Mouse (Mus musculus): ENCODE results near the gene Ptdss2. TPM values are rescaled to one million over a fixed set of nuclear protein-coding genes. Genes with fewer than 3 reads are reported as not detected.

Gene Ptdss2
- polyA plus RNA-seq, 1 experiment from 2014 or later = 64.9 TPM

- Histone ChIP-seq H3K9ac (no peak overlapping the region), H3K9me3 (no peaks in the 10 kb centered on the region), H3K4me3 (replicated peaks) (no peak overlapping the region), H3K27ac (no peak overlapping the region), H3K27me3 (peaks cover 76% of the 10 kb centered on the region), H3K36me3 (replicated peaks) (no peaks in the 10 kb centered on the region), H3K4me2 (no peak overlapping the region), H3K4me1 (peaks cover 20% of the 10 kb centered on the region)
- no peak for ATAC-seq (ENCODE audit: low FRiP score)
- WGBS = 40% methylated on average over 6 of the region's 6 CpGs
Observed at GRCm38 (mm10) chr7:141096649-141097056, 25.5 kb upstream of the Ptdss2 start.

- Histone ChIP-seq H3K4me1 (peaks cover 17% of the 10 kb centered on the region), H3K4me3 (replicated peaks) (no peak overlapping the region), H3K27ac (no peak overlapping the region), H3K9me3 (no peaks in the 10 kb centered on the region), H3K9ac (no peak overlapping the region), H3K4me2 (no peak overlapping the region), H3K27me3 (peaks cover 76% of the 10 kb centered on the region), H3K36me3 (replicated peaks) (no peaks in the 10 kb centered on the region)
- 88% methylated on average over 5 of the region's 5 CpGs for WGBS
- ATAC-seq (ENCODE audit: low FRiP score) = no peak
Observed at GRCm38 (mm10) chr7:141097177-141097576, 25.0 kb upstream of the Ptdss2 start.

GRCm38 (mm10) chr7:141099911-141100691 lies 22.1 kb upstream of the Ptdss2 start, which contains the start of gene Sigirr:
Sigirr (minus strand) TSS chr7:141100572.
- H3K4me1 ChIP-seq = peaks cover 11% of the 10 kb centered on the region
- H3K27me3 ChIP-seq = peaks cover 71% of the 10 kb centered on the region
- no peak within 1 kb of the TSS for H3K27ac ChIP-seq
- H3K9me3 ChIP-seq = no peaks in the 10 kb centered on the region
- H3K4me3 ChIP-seq (replicated peaks) = peak within 1 kb of the TSS; percentile 39
- WGBS = 1% methylated on average over 56 of the region's 56 CpGs
- ATAC-seq (ENCODE audit: low FRiP score) = no peak
- H3K9ac ChIP-seq = peak within 1 kb of the TSS; percentile 40; the same call in 1 of the 2 replicates
- peak within 1 kb of the TSS; percentile 64 for H3K4me2 ChIP-seq
- H3K36me3 ChIP-seq (replicated peaks) = no peaks in the 10 kb centered on the region

GRCm38 (mm10) chr7:141103161-141103560 lies 19.0 kb upstream of the Ptdss2 start:
- WGBS = 81% methylated on average over 3 of the region's 3 CpGs
- Histone ChIP-seq H3K27me3 (peaks cover 62% of the 10 kb centered on the region), H3K4me3 (replicated peaks) (no peak overlapping the region)

GRCm38 (mm10) chr7:141115874-141116273 lies 6.3 kb upstream of the Ptdss2 start:
- H3K27ac ChIP-seq = no peak overlapping the region
- H3K4me1 ChIP-seq = no peaks in the 10 kb centered on the region
- H3K9me3 ChIP-seq = no peaks in the 10 kb centered on the region
- H3K9ac ChIP-seq = no peak overlapping the region
- no peaks in the 10 kb centered on the region for H3K36me3 ChIP-seq (replicated peaks)
- no peak for ATAC-seq (ENCODE audit: low FRiP score)
- no peak overlapping the region for H3K4me3 ChIP-seq (replicated peaks)
- H3K4me2 ChIP-seq = no peak overlapping the region
- H3K27me3 ChIP-seq = peaks cover 18% of the 10 kb centered on the region
- 92% methylated on average over 9 of the region's 9 CpGs for WGBS

More at GRCm38 (mm10) chr7:141103161-141103560, 19.0 kb upstream of the Ptdss2 start:
- H3K4me1 ChIP-seq = peaks cover 11% of the 10 kb centered on the region
- H3K4me2 ChIP-seq = no peak overlapping the region
- no peak overlapping the region for H3K27ac ChIP-seq
- H3K36me3 ChIP-seq (replicated peaks) = no peaks in the 10 kb centered on the region
- H3K9ac ChIP-seq = no peak overlapping the region
- ATAC-seq (ENCODE audit: low FRiP score) = no peak
- no peaks in the 10 kb centered on the region for H3K9me3 ChIP-seq

- H3K36me3 ChIP-seq (replicated peaks) = no peaks in the 10 kb centered on the region
- H3K27ac ChIP-seq = no peak within 1 kb of the TSS
- no peak within 1 kb of the TSS for H3K9ac ChIP-seq
- H3K9me3 ChIP-seq = no peaks in the 10 kb centered on the region
- H3K4me3 ChIP-seq (replicated peaks) = no peak within 1 kb of the TSS
- H3K4me2 ChIP-seq = no peak within 1 kb of the TSS; the same call in none of the 2 replicates
- peaks cover 18% of the 10 kb centered on the region for H3K27me3 ChIP-seq
- 15% methylated on average over 9 of the region's 9 CpGs for WGBS
- no peaks in the 10 kb centered on the region for H3K4me1 ChIP-seq
- no peak for ATAC-seq (ENCODE audit: low FRiP score)
Observed at GRCm38 (mm10) chr7:141117636-141118035, 4.5 kb upstream of the Ptdss2 start, which contains the start of gene Ano9. Ano9 (minus strand) TSS chr7:141117806.

- no peak overlapping the region for H3K9ac ChIP-seq
- no peak overlapping the region for H3K4me2 ChIP-seq
- no peaks in the 10 kb centered on the region for H3K9me3 ChIP-seq
- no peaks in the 10 kb centered on the region for H3K36me3 ChIP-seq (replicated peaks)
- H3K4me1 ChIP-seq = peaks cover 7% of the 10 kb centered on the region; the same call in 1 of the 2 replicates
- WGBS = 78% methylated on average over 3 of the region's 3 CpGs
- H3K27me3 ChIP-seq = peaks cover 15% of the 10 kb centered on the region
- no peak for ATAC-seq (ENCODE audit: low FRiP score)
- no peak overlapping the region for H3K27ac ChIP-seq
- H3K4me3 ChIP-seq (replicated peaks) = no peak overlapping the region
Observed at GRCm38 (mm10) chr7:141119487-141119886, 2.7 kb upstream of the Ptdss2 start.

- H3K36me3 ChIP-seq (replicated peaks) = no peaks in the 10 kb centered on the region
- H3K9me3 ChIP-seq = no peaks in the 10 kb centered on the region
- WGBS = 89% methylated on average over 3 of the region's 3 CpGs
- H3K4me3 ChIP-seq (replicated peaks) = no peak overlapping the region
- H3K9ac ChIP-seq = no peak overlapping the region
- H3K27ac ChIP-seq = no peak overlapping the region
- no peak overlapping the region for H3K4me2 ChIP-seq
- H3K27me3 ChIP-seq = peaks cover 15% of the 10 kb centered on the region
- peaks cover 7% of the 10 kb centered on the region; the same call in 1 of the 2 replicates for H3K4me1 ChIP-seq
- ATAC-seq (ENCODE audit: low FRiP score) = no peak
Observed at GRCm38 (mm10) chr7:141120605-141121004, 1.6 kb upstream of the Ptdss2 start.

- no peaks in the 10 kb centered on the region for H3K36me3 ChIP-seq (replicated peaks)
- H3K4me3 ChIP-seq (replicated peaks) = no peak overlapping the region
- WGBS = 78% methylated on average over 5 of the region's 5 CpGs
- H3K27me3 ChIP-seq = peaks cover 15% of the 10 kb centered on the region
- ATAC-seq (ENCODE audit: low FRiP score) = no peak
- H3K4me2 ChIP-seq = no peak overlapping the region
- H3K9me3 ChIP-seq = no peaks in the 10 kb centered on the region
- no peak overlapping the region for H3K9ac ChIP-seq
- H3K27ac ChIP-seq = no peak overlapping the region
- peaks cover 7% of the 10 kb centered on the region; the same call in 1 of the 2 replicates for H3K4me1 ChIP-seq
Observed at GRCm38 (mm10) chr7:141121051-141121531, 1.1 kb upstream of the Ptdss2 start.

GRCm38 (mm10) chr7:141122689-141123516 lies 721 bp downstream of the Ptdss2 start:
- ATAC-seq (ENCODE audit: low FRiP score) = peak; percentile 97
- Histone ChIP-seq H3K9ac (peak overlapping the region; percentile 69), H3K27ac (peak overlapping the region; percentile 77), H3K9me3 (no peaks in the 10 kb centered on the region), H3K4me2 (peak overlapping the region; percentile 67), H3K27me3 (0 out of 2 replicates have a peak, but pooled peaks cover 4% of the 10 kb centered on the region), H3K4me3 (replicated peaks) (peak overlapping the region; percentile 57), H3K4me1 (peaks cover 7% of the 10 kb centered on the region; the same call in 1 of the 2 replicates), H3K36me3 (replicated peaks) (no peaks in the 10 kb centered on the region)
- 3% methylated on average over 29 of the region's 29 CpGs for WGBS

- H3K4me3 ChIP-seq (replicated peaks) = peak overlapping the region; percentile 57
- 2% methylated on average over 15 of the region's 15 CpGs for WGBS
- no peak for ATAC-seq (ENCODE audit: low FRiP score)
- no peaks in the 10 kb centered on the region for H3K9me3 ChIP-seq
- peaks cover 7% of the 10 kb centered on the region; the same call in 1 of the 2 replicates for H3K4me1 ChIP-seq
- H3K27ac ChIP-seq = peak overlapping the region; percentile 77
- H3K4me2 ChIP-seq = peak overlapping the region; percentile 67
- peak overlapping the region; percentile 69 for H3K9ac ChIP-seq
- H3K36me3 ChIP-seq (replicated peaks) = no peaks in the 10 kb centered on the region
- no peaks in the 10 kb centered on the region for H3K27me3 ChIP-seq
Observed at GRCm38 (mm10) chr7:141123517-141123856, 1.3 kb downstream of the Ptdss2 start.
